Mouse (Mus musculus) testis, adult 2 months (tissue): ENCODE data around the gene Wdr20rt. TPM values are rescaled to one million over a fixed set of nuclear protein-coding genes. Genes with fewer than 3 reads are reported as not detected.
"Not testable (repeated sequence)": the region's sequence is repeated elsewhere in the genome, so short reads cannot be mapped to it uniquely, and the experiment has no call there.

Experiments used
- H3K27ac ChIP-seq: fragments of 200-500 bp; 2 replicates; pipeline ENCODE4 v1.5.1; 2012; ENCODE audit warnings: low read depth, low read length; ENCODE audit not compliant: control insufficient read depth, insufficient read depth
- H3K27me3 ChIP-seq: fragments of 200-500 bp; 2 replicates; pipeline ENCODE4 v1.6.1; 2012; ENCODE audit warnings: mild to moderate bottlenecking, low read length, moderate library complexity; ENCODE audit not compliant: control insufficient read depth, insufficient read depth
- H3K36me3 ChIP-seq: fragments of 200-500 bp; 2 replicates; pipeline ENCODE4 v1.6.1; 2012; ENCODE audit warnings: mild to moderate bottlenecking, low read length; ENCODE audit not compliant: control insufficient read depth, insufficient read depth
- H3K4me1 ChIP-seq: fragments of 200-500 bp; 2 replicates; pipeline ENCODE4 v1.6.1; 2012; ENCODE audit warnings: low read length; ENCODE audit not compliant: control insufficient read depth, insufficient read depth
- H3K4me3 ChIP-seq: fragments of 200-500 bp; 2 replicates; pipeline ENCODE4 v1.5.1; 2012; ENCODE audit warnings: low read depth, mild to moderate bottlenecking, low read length, moderate library complexity, mixed read lengths; ENCODE audit not compliant: control insufficient read depth
- CTCF ChIP-seq: fragments of 200-500 bp; IDR thresholded peaks from 2 replicates; pipeline ENCODE4 v1.5.1; 2012; ENCODE audit warnings: low read depth, mild to moderate bottlenecking, inconsistent platforms, low read length, moderate library complexity; ENCODE audit not compliant: control insufficient read depth, insufficient read depth, insufficient replicate concordance
- POLR2A ChIP-seq: fragments of 200-500 bp; IDR thresholded peaks from 2 replicates; pipeline ENCODE4 v1.6.1; 2012; ENCODE audit warnings: low read depth, mild to moderate bottlenecking, inconsistent platforms, low read length, moderate library complexity; ENCODE audit not compliant: control insufficient read depth
- polyA plus RNA-seq: library from polyadenylated mRNA; depleted of rRNA; stranded (reverse); fragments of >200 nt; gene quantifications from 2 replicates; pipeline ENCODE4 v1.2.3, GENCODE M21; 2012

The Wdr20rt gene
- polyA plus RNA-seq, 1 experiment, result 68.1 TPM

DNA sequence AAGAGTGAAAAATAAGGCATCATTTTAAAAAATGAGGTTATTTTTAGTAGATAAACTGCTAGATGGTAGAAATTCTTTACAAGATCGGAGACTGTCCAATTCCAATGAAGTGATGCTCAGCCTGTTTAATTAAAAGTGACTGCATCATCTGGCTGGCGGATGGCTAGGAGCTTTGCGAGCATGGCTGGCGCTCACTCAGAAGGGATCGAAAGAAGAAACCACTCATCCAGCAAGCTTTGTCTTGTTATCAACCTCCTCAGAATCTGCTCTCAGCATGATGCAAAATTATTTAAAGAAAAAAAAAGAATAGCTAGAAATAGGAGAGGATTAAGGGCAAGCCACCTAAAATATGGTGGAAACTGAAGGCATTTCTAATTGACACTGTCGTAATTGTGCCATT, 3.3 kb downstream of the Wdr20rt start:
- no peak overlapping the region for H3K27ac ChIP-seq
- H3K4me3 ChIP-seq, result no peak overlapping the region
- no peaks in the 10 kb centered on the region for H3K4me1 ChIP-seq
- H3K36me3 ChIP-seq, result no peaks in the 10 kb centered on the region
- no peaks in the 10 kb centered on the region for H3K27me3 ChIP-seq
- TF ChIP-seq CTCF, result no peak
- TF ChIP-seq POLR2A, result no peak

DNA sequence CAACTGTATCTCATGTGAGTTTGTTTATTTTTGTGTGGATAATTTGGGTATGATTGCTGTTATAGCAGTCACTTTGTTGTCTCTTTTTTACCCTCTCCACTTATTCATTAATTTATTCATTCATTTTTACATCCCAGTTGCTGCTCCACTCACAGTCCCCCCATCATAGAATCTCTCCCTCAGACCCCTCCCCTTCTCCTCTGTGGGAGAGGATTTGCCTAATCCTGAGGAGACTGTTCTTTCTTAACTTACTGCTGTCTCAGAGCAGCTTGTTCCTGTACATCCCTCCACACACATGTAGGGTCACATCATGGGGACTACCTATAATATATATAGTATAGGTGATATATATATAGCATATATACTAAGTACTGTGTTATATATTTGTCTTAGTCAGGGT, 3.7 kb downstream of the Wdr20rt start:
- Histone ChIP-seq H3K27me3 (no peaks in the 10 kb centered on the region), H3K4me1 (no peaks in the 10 kb centered on the region), H3K36me3 (no peaks in the 10 kb centered on the region), H3K27ac (no peak overlapping the region), H3K4me3 (no peak overlapping the region)
- TF ChIP-seq POLR2A, result no peak
- TF ChIP-seq CTCF, result no peak

- H3K36me3 ChIP-seq, H3K27me3 ChIP-seq, H3K4me3 ChIP-seq, H3K27ac ChIP-seq, H3K4me1 ChIP-seq: not testable (repeated sequence)
Measured at GRCm38 (mm10) chr12:65232801-65233200, 7.5 kb downstream of the Wdr20rt start.

DNA sequence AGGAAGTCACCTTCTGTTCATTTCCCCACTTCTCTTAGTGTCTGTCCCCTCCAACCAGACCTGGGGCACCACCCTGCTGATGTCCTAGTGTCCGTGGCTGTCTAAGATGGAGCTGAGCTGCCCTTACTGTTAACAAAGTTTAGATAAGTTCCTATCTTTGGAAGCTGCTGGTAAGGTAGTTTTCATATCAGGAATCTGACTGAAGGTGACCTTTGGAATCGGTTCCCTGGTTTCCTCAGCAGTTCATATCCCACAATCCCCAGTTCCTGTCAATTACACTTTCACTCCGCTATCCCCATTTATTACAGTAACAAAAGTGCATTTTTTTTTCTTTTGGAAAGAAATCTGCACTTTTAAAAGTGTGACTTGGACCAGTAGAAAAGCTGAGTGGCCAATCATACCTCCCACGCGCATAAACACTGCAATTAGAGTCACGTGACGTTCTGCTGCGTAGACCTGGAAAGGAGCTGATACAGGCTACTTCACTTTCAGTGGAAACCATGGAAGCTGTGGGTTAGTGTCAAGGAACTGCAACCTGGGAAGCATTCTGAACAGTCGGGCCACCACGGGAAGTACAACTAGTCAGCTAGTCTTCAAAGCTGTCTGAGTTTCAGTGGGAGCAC, 24.9 kb downstream of the Wdr20rt start:
- H3K4me3 ChIP-seq, result no peak overlapping the region
- H3K36me3 ChIP-seq, result no peaks in the 10 kb centered on the region
- TF ChIP-seq POLR2A, result no peak
- TF ChIP-seq CTCF, result no peak
- H3K27me3 ChIP-seq, result no peaks in the 10 kb centered on the region
- no peaks in the 10 kb centered on the region; the same call in 1 of the 2 replicates for H3K4me1 ChIP-seq
- no peak overlapping the region for H3K27ac ChIP-seq

- TF ChIP-seq CTCF (no peak), POLR2A (no peak)
- Histone ChIP-seq H3K27me3 (no peaks in the 10 kb centered on the region), H3K27ac (no peak overlapping the region), H3K36me3 (no peaks in the 10 kb centered on the region), H3K4me1 (no peaks in the 10 kb centered on the region), H3K4me3 (no peak overlapping the region)
Measured at GRCm38 (mm10) chr12:65256887-65257286, 31.6 kb downstream of the Wdr20rt start.

- Histone ChIP-seq H3K4me1 (no peaks in the 10 kb centered on the region), H3K36me3 (no peaks in the 10 kb centered on the region), H3K27ac (no peak overlapping the region), H3K27me3 (no peaks in the 10 kb centered on the region), H3K4me3 (no peak overlapping the region; the same call in 1 of the 2 replicates)
- no peak for TF ChIP-seq POLR2A
- no peak for TF ChIP-seq CTCF
Measured at GRCm38 (mm10) chr12:65258212-65259138, 33.2 kb downstream of the Wdr20rt start.
